Mouse (Mus musculus) testis, adult 2 months (tissue): ENCODE measurements around the gene Aunip.

ENCODE experiments used
- CTCF ChIP-seq: fragments of 200-500 bp; IDR thresholded peaks from 2 replicates; pipeline ENCODE4 v1.5.1; 2012; ENCODE audit warnings: low read depth, mild to moderate bottlenecking, inconsistent platforms, low read length, moderate library complexity; ENCODE audit not compliant: control insufficient read depth, insufficient read depth, insufficient replicate concordance
- POLR2A ChIP-seq: fragments of 200-500 bp; IDR thresholded peaks from 2 replicates; pipeline ENCODE4 v1.6.1; 2012; ENCODE audit warnings: low read depth, mild to moderate bottlenecking, inconsistent platforms, low read length, moderate library complexity; ENCODE audit not compliant: control insufficient read depth

- no peak for TF ChIP-seq POLR2A
- no peak for TF ChIP-seq CTCF
Observed at GRCm38 (mm10) chr4:134501095-134501494, 9.7 kb upstream of the Aunip start.
